Comparison of ENCODE assay signal across 8 mouse cellular contexts in the genomic region with DNA sequence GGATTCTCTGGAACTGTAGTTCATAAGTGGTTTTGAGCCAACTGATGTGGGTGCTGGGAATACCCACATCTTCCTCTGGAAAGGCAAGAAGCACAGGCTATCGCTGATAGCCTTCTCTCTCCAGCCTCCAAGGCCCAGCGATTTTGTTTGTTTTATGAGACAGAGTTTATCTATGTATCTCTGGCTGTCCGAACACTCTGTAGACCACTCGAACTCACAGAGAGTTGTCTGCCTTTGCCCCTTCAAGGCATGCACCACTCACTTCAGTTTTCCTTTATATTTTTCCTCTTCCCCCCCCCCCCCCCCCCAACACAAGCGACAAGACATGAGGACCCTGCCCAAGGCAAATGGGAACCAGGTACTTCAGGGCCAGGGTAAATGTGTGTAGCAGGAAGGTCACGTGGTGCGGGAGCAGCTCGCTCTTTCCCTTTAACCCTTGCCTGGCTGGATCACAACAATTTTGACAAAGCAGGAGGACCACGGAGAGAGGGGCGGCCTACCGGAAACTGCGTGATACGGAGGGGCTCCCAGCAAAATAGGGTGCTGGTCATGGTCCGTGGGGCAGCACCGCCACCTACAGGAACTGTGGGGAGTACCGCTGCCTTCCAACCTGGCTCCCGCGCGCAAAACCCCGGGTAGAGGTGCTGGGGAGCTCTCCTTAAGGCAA. TPM values are rescaled to one million over a fixed set of nuclear protein-coding genes. Genes with fewer than 3 reads are reported as not detected.
A peak's percentile ranks its signal among the peaks of the same experiment; 100 is the strongest.
DNase-seq lines count a peak whose midpoint lies in the region; ATAC-seq and TF ChIP-seq lines count a peak whose summit lies in the region.

No protein-coding gene starts in this region.

- peak overlapping the region; percentile 44 for H3K9ac ChIP-seq in forebrain, postnatal 0 days
- H3K9ac ChIP-seq in lung, embryonic 15.5 days: peak overlapping the region; percentile 50

- H3K4me3 ChIP-seq in G1E (ENCODE audit: low read depth, low read length): peak overlapping the region; percentile 64
- H3K4me3 ChIP-seq in forebrain, postnatal 0 days (ENCODE audit: low read depth, low read length): peak overlapping the region; percentile 39
- peak overlapping the region; percentile 46 for H3K4me3 ChIP-seq in lung, embryonic 15.5 days
- H3K4me3 ChIP-seq in olfactory bulb, adult 2 months (ENCODE audit: insufficient read depth, low read depth, low read length): peak overlapping the region; percentile 47

- ATAC-seq in G1E (ENCODE audit: extremely low read depth, insufficient number of reproducible peaks, low FRiP score, poor library complexity, severe bottlenecking): no peak
- peak; percentile 98 for ATAC-seq in forebrain, postnatal 0 days
- ATAC-seq in hematopoietic stem cell, adult 5-6 weeks (replicated peaks in 1 of 2; ENCODE audit: insufficient read depth in 1 of 2, low FRiP score in 2 of 2, low TSS enrichment in 1 of 2, low read depth in 1 of 2, poor library complexity in 2 of 2, severe bottlenecking in 2 of 2): peak; percentile 84 to 89
- ATAC-seq in lung, embryonic 15.5 days (ENCODE audit: borderline replicate concordance, extremely low read depth, low FRiP score, low TSS enrichment): peak; percentile 86

- H3K27me3 ChIP-seq in G1E (ENCODE audit: insufficient read depth, low read length): peaks cover 2% of the 10 kb centered on the region
- no peaks in the 10 kb centered on the region for H3K27me3 ChIP-seq in forebrain, postnatal 0 days (ENCODE audit: insufficient read depth, low read length)
- no peaks in the 10 kb centered on the region for H3K27me3 ChIP-seq in lung, embryonic 15.5 days

- TF ChIP-seq POLR2A in olfactory bulb, adult 2 months (IDR thresholded peaks at IDR 0.05; ENCODE audit: insufficient read depth, low read depth, low read length): no peak

- peak; percentile 61 for TF ChIP-seq CTCF in G1E (IDR thresholded peaks at IDR 0.05; ENCODE audit: low read depth, low read length)
- TF ChIP-seq CTCF in forebrain, postnatal 0 days (IDR thresholded peaks at IDR 0.05; ENCODE audit: low read depth): peak; percentile 95
- peak; percentile 78 for TF ChIP-seq CTCF in olfactory bulb, adult 2 months (IDR thresholded peaks at IDR 0.05; ENCODE audit: insufficient read depth, low read depth, low read length)

- peak overlapping the region; percentile 57 for H3K4me2 ChIP-seq in forebrain, postnatal 0 days (ENCODE audit: low read depth)
- H3K4me2 ChIP-seq in lung, embryonic 15.5 days: peak overlapping the region; percentile 82

- peak; percentile 44 for DNase-seq in G1E (ENCODE audit: low spot score)
- peak; percentile 70 to 80 for DNase-seq in cerebellum, adult 18-20 months
- DNase-seq in forebrain, postnatal 0 days: peak; percentile 93
- peak; percentile 57 to 58 for DNase-seq in layer of hippocampus, adult 8-10 months (ENCODE audit: low spot score in 2 of 2)
- DNase-seq in thymus, postnatal 0 days (ENCODE audit: low spot score): peak; percentile 87

- H3K9me3 ChIP-seq in G1E (replicated peaks): no peaks in the 10 kb centered on the region
- H3K9me3 ChIP-seq in forebrain, postnatal 0 days (ENCODE audit: low read length): no peaks in the 10 kb centered on the region
- H3K9me3 ChIP-seq in lung, embryonic 15.5 days: no peaks in the 10 kb centered on the region

- peaks cover 12% of the 10 kb centered on the region for H3K36me3 ChIP-seq in G1E (replicated peaks)
- no peaks in the 10 kb centered on the region for H3K36me3 ChIP-seq in forebrain, postnatal 0 days (ENCODE audit: insufficient read depth)
- H3K36me3 ChIP-seq in lung, embryonic 15.5 days: no peaks in the 10 kb centered on the region

- H3K4me1 ChIP-seq in G1E (ENCODE audit: insufficient read depth, low read depth, low read length): peaks cover 15% of the 10 kb centered on the region
- H3K4me1 ChIP-seq in forebrain, postnatal 0 days (ENCODE audit: insufficient read depth): no peaks in the 10 kb centered on the region
- H3K4me1 ChIP-seq in lung, embryonic 15.5 days: peaks cover 4% of the 10 kb centered on the region; the same call in 1 of the 2 replicates
- H3K4me1 ChIP-seq in olfactory bulb, adult 2 months (ENCODE audit: control insufficient read depth, insufficient read depth, low read length): no peaks in the 10 kb centered on the region

- WGBS in forebrain, postnatal 0 days: 5% methylated on average over 20 of the region's 20 CpGs
- 2% methylated on average over 19 of the region's 20 CpGs for WGBS in lung, embryonic 15.5 days
- 4% methylated on average over 20 of the region's 20 CpGs for WGBS in olfactory bulb, adult 2 months

- 0 out of 2 replicates have a peak overlapping the region, but pooled peaks have one; percentile 9 for H3K27ac ChIP-seq in forebrain, postnatal 0 days (ENCODE audit: low read depth, low read length)
- H3K27ac ChIP-seq in lung, embryonic 15.5 days: peak overlapping the region; percentile 50
- H3K27ac ChIP-seq in olfactory bulb, adult 2 months (ENCODE audit: insufficient read depth, low read depth, low read length): no peak overlapping the region

RNA-seq across cellular contexts. Expression of a gene that starts 12.5 kb away (rescaled TPM):
- total RNA-seq in G1E (2014; fragmentation: Nextera tagmentation) (not detected in 2 replicates), G1E (2017) (not detected in 2 replicates)
- polyA plus RNA-seq in G1E (2012): not detected in 2 replicates
- total RNA-seq in forebrain, postnatal 0 days (2014; rRNA removed): 2.8 TPM in 1 of 2 replicates, not detected in the other
- 3.4 and 4.6 TPM in 2 replicates for polyA plus RNA-seq in forebrain, postnatal 0 days (2015; fragmentation: Nextera tagmentation; extraction: Ambion mirVana)
- not detected in 2 replicates for total RNA-seq in hematopoietic stem cell, adult 5-6 weeks (2017)
- total RNA-seq in layer of hippocampus, adult 8-10 months (2022): under 1 TPM in 2 of 4 experiments, not detected in 2; 0.50 to 0.68 TPM
- polyA plus RNA-seq in lung, embryonic 15.5 days (2015; fragmentation: Nextera tagmentation; extraction: Ambion mirVana): 0.22 TPM in 1 of 2 replicates, not detected in the other
- not detected in 2 replicates for polyA plus RNA-seq in olfactory bulb, adult 2 months (2012; ENCODE audit: insufficient read depth, insufficient read length, low replicate concordance, missing spikeins)
- 0.26 and 0.49 TPM in 2 replicates for polyA plus RNA-seq in thymus, postnatal 0 days (2015; fragmentation: Nextera tagmentation; extraction: Ambion mirVana)

RNA-seq across cellular contexts. Expression of a gene that starts 42.8 kb away (rescaled TPM):
- total RNA-seq in G1E (2014; fragmentation: Nextera tagmentation) (42.4 and 163 TPM in 2 replicates), G1E (2017) (19.2 and 24.9 TPM in 2 replicates)
- polyA plus RNA-seq in G1E (2012): 9.9 and 10.4 TPM in 2 replicates
- total RNA-seq in forebrain, postnatal 0 days (2014; rRNA removed): 42.4 and 44.4 TPM in 2 replicates
- polyA plus RNA-seq in forebrain, postnatal 0 days (2015; fragmentation: Nextera tagmentation; extraction: Ambion mirVana): 5.4 and 7.6 TPM in 2 replicates
- total RNA-seq in hematopoietic stem cell, adult 5-6 weeks (2017): 18.5 and 23.6 TPM in 2 replicates
- total RNA-seq in layer of hippocampus, adult 8-10 months (2022): 10 to 100 TPM; 77.9 to 96.7 (median 89.4) TPM
- 3.2 and 3.4 TPM in 2 replicates for polyA plus RNA-seq in lung, embryonic 15.5 days (2015; fragmentation: Nextera tagmentation; extraction: Ambion mirVana)
- not detected in 2 replicates for polyA plus RNA-seq in olfactory bulb, adult 2 months (2012; ENCODE audit: insufficient read depth, insufficient read length, low replicate concordance, missing spikeins)
- 2.5 and 3.5 TPM in 2 replicates for polyA plus RNA-seq in thymus, postnatal 0 days (2015; fragmentation: Nextera tagmentation; extraction: Ambion mirVana)

RNA-seq across cellular contexts. Expression of a gene that starts 52.2 kb away (rescaled TPM):
- 47.5 and 50.2 TPM in 2 replicates for total RNA-seq in G1E (2014; fragmentation: Nextera tagmentation)
- total RNA-seq in G1E (2017): 28.1 and 33.2 TPM in 2 replicates
- 5.3 TPM in 2 replicates for polyA plus RNA-seq in G1E (2012)
- total RNA-seq in forebrain, postnatal 0 days (2014; rRNA removed): 50.2 and 67.8 TPM in 2 replicates
- polyA plus RNA-seq in forebrain, postnatal 0 days (2015; fragmentation: Nextera tagmentation; extraction: Ambion mirVana): 26.8 and 41.9 TPM in 2 replicates
- 43.1 and 44.5 TPM in 2 replicates for total RNA-seq in hematopoietic stem cell, adult 5-6 weeks (2017)
- 10 to 100 TPM; 47.3 to 52.9 (median 49.6) TPM for total RNA-seq in layer of hippocampus, adult 8-10 months (2022)
- polyA plus RNA-seq in lung, embryonic 15.5 days (2015; fragmentation: Nextera tagmentation; extraction: Ambion mirVana): 41.6 and 43.3 TPM in 2 replicates
- not detected in 2 replicates for polyA plus RNA-seq in olfactory bulb, adult 2 months (2012; ENCODE audit: insufficient read depth, insufficient read length, low replicate concordance, missing spikeins)
- 27.7 and 33.3 TPM in 2 replicates for polyA plus RNA-seq in thymus, postnatal 0 days (2015; fragmentation: Nextera tagmentation; extraction: Ambion mirVana)
